Mouse (Mus musculus) myocyte (in vitro differentiated cells): Measurements from ENCODE around the gene Alkbh3.

Source experiments
- CEBPB ChIP-seq: IDR thresholded peaks from 2 replicates; pipeline ENCODE4 v1.6.1; 2011; ENCODE audit warnings: mild to moderate bottlenecking, moderate library complexity; ENCODE audit not compliant: poor library complexity, insufficient read depth, severe bottlenecking
- E2F4 ChIP-seq: IDR thresholded peaks from one replicate; pipeline ENCODE4 v1.6.1; 2011; ENCODE audit warnings: mild to moderate bottlenecking, control low read depth, moderate library complexity; ENCODE audit not compliant: insufficient read depth
- MAX ChIP-seq: IDR thresholded peaks from one replicate; pipeline ENCODE4 v1.6.1; 2011; ENCODE audit warnings: low read depth, mild to moderate bottlenecking, control low read depth
- MYOD1 ChIP-seq, 3 experiments: IDR thresholded peaks; one replicate each; pipeline ENCODE4 v1.6.1; 2011; ENCODE audit warnings: control low read depth in 2 of 3, low read depth in 2 of 3, mild to moderate bottlenecking in 2 of 3, moderate library complexity in 1 of 3; ENCODE audit not compliant: insufficient read length in 2 of 3, control insufficient read depth in 1 of 3
- MYOG ChIP-seq, 3 experiments: IDR thresholded peaks; one replicate each; pipeline ENCODE4 v1.6.1; 2011; ENCODE audit warnings: control low read depth in 2 of 3, low read depth in 2 of 3, mild to moderate bottlenecking in 2 of 3; ENCODE audit not compliant: insufficient read length in 2 of 3, control insufficient read depth in 1 of 3, insufficient read depth in 1 of 3
- POLR2A ChIP-seq: IDR thresholded peaks from one replicate; pipeline ENCODE4 v1.6.1; 2011; ENCODE audit warnings: low read depth, mild to moderate bottlenecking, control low read depth, moderate library complexity; ENCODE audit not compliant: insufficient read length
- POLR2AphosphoS2 ChIP-seq: IDR thresholded peaks from one replicate; pipeline ENCODE4 v1.6.1; 2011; ENCODE audit warnings: low read depth, control low read depth; ENCODE audit not compliant: insufficient read length
- REST ChIP-seq: IDR thresholded peaks from one replicate; pipeline ENCODE4 v1.6.1; 2011; ENCODE audit warnings: mild to moderate bottlenecking, control low read depth, moderate library complexity; ENCODE audit not compliant: insufficient read depth, insufficient read length
- SRF ChIP-seq: IDR thresholded peaks from one replicate; pipeline ENCODE4 v1.6.1; 2011; ENCODE audit warnings: low read depth; ENCODE audit not compliant: control insufficient read depth, insufficient read length
- TCF12 ChIP-seq: IDR thresholded peaks from one replicate; pipeline ENCODE4 v1.6.1; 2011; ENCODE audit warnings: mild to moderate bottlenecking, control low read depth; ENCODE audit not compliant: poor library complexity, insufficient read depth, severe bottlenecking
- TCF3 ChIP-seq: IDR thresholded peaks from one replicate; pipeline ENCODE4 v1.6.1; 2011; ENCODE audit warnings: low read depth, control low read depth; ENCODE audit not compliant: insufficient read length
- USF1 ChIP-seq: IDR thresholded peaks from one replicate; pipeline ENCODE4 v1.6.1; 2011; ENCODE audit warnings: low read depth, mild to moderate bottlenecking, control low read depth, moderate library complexity

- TF ChIP-seq E2F4 (no peak), POLR2A (no peak), POLR2AphosphoS2 (no peak), TCF3 (no peak), USF1 (no peak), CEBPB (no peak), REST (no peak), SRF (no peak), MAX (no peak), MYOG (IDR thresholded peaks at IDR 0.05; ENCODE audit: control insufficient read depth in 1 of 3, insufficient read depth in 1 of 3, insufficient read length in 2 of 3, low read depth in 2 of 3) (no peak), MYOD1 (IDR thresholded peaks at IDR 0.05; ENCODE audit: control insufficient read depth in 1 of 3, insufficient read length in 2 of 3, low read depth in 2 of 3) (no peak), TCF12 (no peak)
Measured at GRCm38 (mm10) chr2:93982457-93983235, 28.0 kb downstream of the Alkbh3 start.
